Mouse (Mus musculus) brown adipose tissue, adult 24 weeks (tissue): ENCODE results near the gene Ttc25. TPM values are rescaled to one million over a fixed set of nuclear protein-coding genes. Genes with fewer than 3 reads are reported as not detected.
A peak's percentile ranks its signal among the peaks of the same experiment; 100 is the strongest.
"Not testable (repeated sequence)": the region's sequence is repeated elsewhere in the genome, so short reads cannot be mapped to it uniquely, and the experiment has no call there.

Experiments
- H3K27ac ChIP-seq: fragments of 200-500 bp; replicated peaks from 2 replicates; pipeline ENCODE4 v1.5.1; 2012; ENCODE audit warnings: low read depth, mild to moderate bottlenecking, low read length
- H3K4me1 ChIP-seq: fragments of 200-500 bp; 2 replicates; pipeline ENCODE4 v1.6.1; 2012; ENCODE audit warnings: low read length, mixed read lengths; ENCODE audit not compliant: control insufficient read depth, insufficient read depth, insufficient read length
- H3K4me3 ChIP-seq: fragments of 200-500 bp; 2 replicates; pipeline ENCODE4 v1.5.1; 2012; ENCODE audit warnings: low read depth, mild to moderate bottlenecking, low read length, moderate library complexity; ENCODE audit not compliant: insufficient read depth
- polyA plus RNA-seq: library from polyadenylated mRNA; stranded (reverse); fragments of >200 nt; gene quantifications from 2 replicates; pipeline ENCODE4 v1.2.4, GENCODE M21; 2012; ENCODE audit not compliant: missing spikeins, insufficient read depth, insufficient read length

Ttc25 gene
- polyA plus RNA-seq, 1 experiment: 28.0 TPM

DNA sequence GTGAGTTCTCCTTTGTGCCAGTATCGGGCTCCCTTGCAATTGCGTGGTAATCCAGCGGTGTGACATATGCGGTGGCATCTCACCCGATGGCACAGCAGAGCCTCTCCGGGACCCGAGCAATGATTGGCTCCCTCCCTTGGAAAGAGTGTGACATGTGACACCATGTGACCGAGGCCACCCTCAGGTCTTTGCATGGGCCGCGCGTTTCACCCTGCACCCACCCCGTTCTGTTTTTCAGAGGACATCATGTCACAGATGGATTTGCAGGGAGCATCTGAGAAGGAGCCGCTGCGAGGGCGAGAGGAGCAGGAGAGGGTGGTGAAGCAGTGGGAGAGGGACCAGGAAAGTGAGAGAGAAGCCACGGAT, 25.8 kb downstream of the Ttc25 start:
- H3K4me3 ChIP-seq: peak overlapping the region; percentile 42
- 0 out of 2 replicates have a peak overlapping the region, but pooled peaks have one; percentile 28 for H3K27ac ChIP-seq
- no peaks in the 10 kb centered on the region for H3K4me1 ChIP-seq

DNA sequence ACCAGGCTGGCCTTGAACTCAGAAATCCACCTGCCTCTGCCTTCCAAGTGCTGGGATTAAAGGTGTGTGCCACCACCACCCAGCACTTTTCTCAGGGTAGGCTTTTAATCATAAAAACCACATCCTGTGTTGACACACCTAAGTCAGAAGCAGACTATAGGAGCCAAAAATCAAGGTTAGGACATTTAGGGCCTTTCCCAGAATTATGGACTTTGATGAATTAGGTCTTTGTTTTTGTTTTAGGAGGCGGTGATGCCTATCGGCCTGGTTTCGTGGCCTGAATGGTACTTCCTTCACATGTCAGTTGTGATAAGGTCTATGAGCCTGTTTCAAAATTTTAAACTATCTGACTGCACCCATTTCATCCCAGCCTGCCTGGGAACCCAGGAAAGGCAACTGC, 28.8 kb downstream of the Ttc25 start:
- H3K27ac ChIP-seq: peak overlapping the region; percentile 60
- H3K4me1 ChIP-seq: no peaks in the 10 kb centered on the region; the same call in 1 of the 2 replicates
- H3K4me3 ChIP-seq: peak overlapping the region; percentile 96

DNA sequence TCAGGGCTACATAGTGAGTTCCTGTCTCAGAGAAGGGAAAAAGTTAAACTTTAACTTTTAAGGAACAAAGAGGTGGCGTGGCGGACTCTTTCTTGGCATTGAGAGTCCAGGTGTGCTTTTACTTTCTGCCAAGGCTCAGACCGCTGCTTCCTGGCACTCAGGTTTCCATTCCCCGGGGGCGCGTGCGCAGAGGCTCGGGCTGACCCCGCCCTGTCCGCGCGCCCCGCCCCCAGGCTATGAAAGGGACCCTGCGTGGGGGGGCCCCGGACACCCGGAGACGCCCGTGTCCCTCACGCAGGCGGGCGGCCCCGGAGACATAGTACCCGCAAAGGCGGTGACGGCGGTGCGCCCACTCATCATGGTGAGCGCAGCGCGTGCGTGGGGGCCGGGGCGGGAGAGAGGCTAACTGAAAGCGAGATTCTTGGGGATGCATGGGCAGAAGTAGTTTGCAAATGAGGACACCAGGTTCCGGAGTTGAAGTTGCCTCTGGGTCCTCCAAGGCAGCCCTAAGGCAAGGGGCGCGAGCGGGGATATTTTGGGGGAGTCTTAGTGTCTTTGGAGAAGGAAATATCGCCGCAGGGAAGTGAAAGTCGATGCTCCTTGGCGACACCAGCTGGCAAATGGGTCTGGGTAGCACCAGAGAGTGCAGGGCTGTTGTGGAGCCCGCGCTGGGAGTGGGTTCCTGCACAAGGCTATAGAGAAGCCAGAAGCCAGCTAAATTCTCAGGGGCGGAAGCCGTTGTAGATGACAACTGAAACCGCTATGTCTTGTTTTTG, 29.5 kb downstream of the Ttc25 start, which contains the start of gene Cnp:
Gene Cnp (plus strand): TSS at position 197 of the 776 bp plus-strand sequence.
- peak within 1 kb of the TSS; percentile 77 for H3K27ac ChIP-seq
- H3K4me3 ChIP-seq: peak within 1 kb of the TSS; percentile 96
- no peaks in the 10 kb centered on the region; the same call in 1 of the 2 replicates for H3K4me1 ChIP-seq

DNA sequence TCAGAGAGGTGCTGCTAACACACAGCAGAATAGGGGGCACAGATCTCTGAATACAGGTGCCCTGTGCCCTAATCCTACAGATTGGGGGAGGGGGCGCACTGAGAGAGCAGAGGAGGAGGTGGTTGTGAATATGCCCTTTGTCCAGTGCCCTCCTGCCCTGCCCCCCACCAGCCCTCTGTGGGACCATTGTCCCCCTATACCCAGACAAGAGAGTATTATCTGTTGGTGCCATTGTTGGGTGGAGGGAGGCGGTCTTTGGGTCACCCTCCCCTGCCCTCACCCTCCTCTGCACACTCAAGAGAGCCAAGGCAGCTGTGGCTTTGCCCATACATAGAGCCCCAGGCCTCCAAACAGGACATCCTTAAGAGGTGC, 30.1 kb downstream of the Ttc25 start:
- Histone ChIP-seq H3K4me3 (peak overlapping the region; percentile 96), H3K27ac (no peak overlapping the region), H3K4me1 (no peaks in the 10 kb centered on the region; the same call in 1 of the 2 replicates)

DNA sequence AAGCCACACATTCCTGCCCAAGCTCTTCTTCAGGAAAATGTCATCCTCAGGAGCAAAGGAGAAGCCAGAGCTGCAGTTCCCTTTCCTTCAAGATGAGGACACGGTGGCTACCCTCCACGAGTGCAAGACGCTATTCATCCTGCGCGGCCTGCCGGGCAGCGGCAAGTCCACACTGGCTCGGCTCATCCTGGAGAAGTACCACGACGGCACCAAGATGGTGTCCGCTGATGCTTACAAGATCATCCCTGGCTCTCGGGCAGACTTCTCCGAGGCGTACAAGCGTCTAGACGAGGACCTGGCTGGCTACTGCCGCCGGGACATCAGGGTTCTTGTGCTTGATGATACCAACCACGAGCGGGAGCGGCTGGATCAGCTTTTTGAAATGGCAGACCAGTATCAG, 30.8 kb downstream of the Ttc25 start:
- H3K4me3 ChIP-seq: no peak overlapping the region
- no peaks in the 10 kb centered on the region; the same call in 1 of the 2 replicates for H3K4me1 ChIP-seq
- H3K27ac ChIP-seq: no peak overlapping the region

DNA sequence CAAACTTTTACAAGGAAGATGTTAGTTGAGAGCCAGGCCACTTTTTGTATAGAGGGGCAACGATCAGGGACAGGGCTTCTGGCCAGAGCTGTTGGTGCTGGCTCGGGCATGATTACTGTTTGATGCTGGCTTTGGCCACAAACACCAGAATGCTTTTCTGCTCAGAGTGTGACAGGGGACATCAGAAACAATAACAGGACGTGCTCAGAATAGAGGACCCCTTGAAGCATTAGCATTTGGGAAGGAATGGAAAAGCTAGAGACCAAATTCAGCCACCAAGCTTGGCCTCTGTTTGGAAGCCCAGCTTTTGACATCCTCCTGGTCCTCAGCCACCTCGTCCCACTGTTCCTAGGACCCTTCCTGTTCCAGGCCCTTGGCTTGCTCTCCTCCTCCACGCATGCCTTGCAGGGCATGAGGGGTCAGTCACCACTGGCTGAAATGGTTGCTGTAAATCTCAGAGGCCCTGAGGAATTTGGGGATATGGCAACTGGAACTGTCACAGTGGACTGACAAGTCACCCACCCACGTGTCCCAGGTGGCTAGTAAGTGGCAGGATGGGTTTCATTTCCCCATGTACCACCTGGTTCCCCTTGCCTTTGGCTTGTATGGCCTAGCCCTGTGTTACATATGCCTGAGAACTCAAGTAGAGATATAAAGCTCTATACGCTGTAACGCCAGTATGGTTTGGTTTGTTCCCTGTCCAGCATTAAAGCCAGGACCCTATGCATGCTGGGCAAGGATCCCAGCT, 32.6 kb downstream of the Ttc25 start:
- Histone ChIP-seq H3K4me1 (no peaks in the 10 kb centered on the region; the same call in 1 of the 2 replicates), H3K27ac (no peak overlapping the region), H3K4me3 (no peak overlapping the region)

DNA sequence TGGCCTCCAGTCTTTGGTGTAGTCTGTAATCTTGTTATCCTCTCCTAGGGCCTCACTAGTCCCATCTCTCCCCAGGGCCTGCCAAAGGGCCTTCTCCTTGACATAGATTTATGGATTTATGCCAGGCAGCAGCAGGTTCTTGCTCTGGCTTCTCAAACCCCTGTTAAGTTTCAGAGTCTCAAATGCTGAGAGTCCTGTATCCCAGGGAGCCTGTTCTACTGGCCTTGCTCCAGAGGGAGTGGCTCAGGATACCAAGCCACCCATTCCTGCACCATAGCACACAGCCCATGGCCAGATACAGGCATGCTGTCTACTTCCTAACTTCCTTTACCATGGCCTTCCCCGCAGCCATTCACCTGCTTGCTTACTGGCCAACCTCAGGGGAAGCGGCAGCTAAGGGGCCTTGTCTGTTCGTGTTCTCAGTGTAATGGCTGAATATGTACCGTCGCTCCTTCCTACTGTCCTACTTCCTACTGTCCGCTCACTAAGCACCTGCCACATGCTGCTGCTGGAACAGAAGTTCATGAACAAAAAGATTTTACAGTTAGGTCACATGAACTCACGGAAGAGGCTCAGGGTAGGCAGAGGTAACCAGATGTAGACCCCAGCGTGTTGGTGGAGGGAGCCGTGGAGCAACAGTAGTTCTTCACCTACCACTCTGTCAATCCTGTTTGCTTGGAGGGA, 33.9 kb downstream of the Ttc25 start:
- Histone ChIP-seq H3K4me3 (no peak overlapping the region), H3K4me1 (no peaks in the 10 kb centered on the region; the same call in 1 of the 2 replicates), H3K27ac (no peak overlapping the region)

DNA sequence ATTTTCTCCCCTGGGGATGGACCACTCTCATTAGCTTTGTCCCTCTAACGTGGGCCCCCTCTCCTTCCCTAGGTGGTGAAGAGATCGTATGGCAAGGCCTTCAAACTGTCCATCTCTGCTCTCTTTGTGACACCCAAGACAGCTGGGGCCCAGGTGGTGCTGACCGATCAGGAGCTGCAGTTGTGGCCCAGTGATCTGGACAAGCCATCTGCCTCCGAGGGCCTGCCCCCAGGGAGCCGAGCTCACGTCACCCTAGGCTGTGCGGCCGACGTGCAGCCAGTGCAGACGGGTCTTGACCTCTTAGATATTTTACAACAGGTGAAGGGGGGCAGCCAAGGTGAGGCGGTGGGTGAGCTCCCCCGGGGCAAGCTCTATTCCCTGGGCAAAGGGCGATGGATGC, 34.9 kb downstream of the Ttc25 start:
- no peaks in the 10 kb centered on the region; the same call in 1 of the 2 replicates for H3K4me1 ChIP-seq
- H3K4me3 ChIP-seq: no peak overlapping the region
- H3K27ac ChIP-seq: no peak overlapping the region

DNA sequence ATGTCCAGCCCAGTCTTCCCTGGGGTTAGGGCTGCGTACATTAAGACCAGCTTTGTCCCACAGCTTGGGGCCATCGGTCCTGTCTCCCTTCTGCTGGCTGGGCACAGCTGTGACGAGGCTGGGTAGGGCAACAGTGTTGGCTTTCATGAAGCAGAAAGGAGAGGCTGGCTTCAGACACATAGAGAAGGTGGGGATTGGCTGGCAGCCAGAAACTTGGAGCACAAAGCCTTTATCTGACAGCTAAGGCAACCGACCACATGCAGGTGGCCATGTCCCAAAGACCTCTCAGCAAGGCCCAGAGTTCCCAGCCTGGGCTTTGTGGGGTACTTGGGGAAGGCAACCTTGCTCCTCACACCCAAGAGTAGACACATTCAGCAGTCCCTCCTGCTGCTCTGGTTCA, 36.3 kb downstream of the Ttc25 start:
- Histone ChIP-seq H3K4me3 (no peak overlapping the region), H3K4me1 (no peaks in the 10 kb centered on the region; the same call in 1 of the 2 replicates), H3K27ac (no peak overlapping the region)

DNA sequence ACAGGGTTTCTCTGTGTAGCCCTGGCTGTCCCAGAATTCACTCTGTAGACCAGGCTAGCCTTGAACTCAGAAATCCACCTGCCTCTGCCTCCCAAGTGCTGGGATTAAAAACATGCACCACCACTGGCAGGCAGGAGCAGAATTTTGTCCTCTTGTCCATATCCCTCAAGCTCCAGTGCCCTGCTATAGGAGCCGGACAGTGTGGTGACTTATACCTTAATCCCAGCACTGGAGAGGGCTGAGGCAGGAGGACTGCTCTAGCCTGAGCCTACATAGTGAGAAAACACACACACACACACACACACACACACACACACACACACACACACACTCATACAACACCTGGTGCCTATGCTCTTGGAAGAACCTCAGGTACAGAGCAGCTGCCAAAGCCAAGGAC, 37.0 kb downstream of the Ttc25 start:
- not testable (repeated sequence) for H3K4me1 ChIP-seq, H3K27ac ChIP-seq, H3K4me3 ChIP-seq

DNA sequence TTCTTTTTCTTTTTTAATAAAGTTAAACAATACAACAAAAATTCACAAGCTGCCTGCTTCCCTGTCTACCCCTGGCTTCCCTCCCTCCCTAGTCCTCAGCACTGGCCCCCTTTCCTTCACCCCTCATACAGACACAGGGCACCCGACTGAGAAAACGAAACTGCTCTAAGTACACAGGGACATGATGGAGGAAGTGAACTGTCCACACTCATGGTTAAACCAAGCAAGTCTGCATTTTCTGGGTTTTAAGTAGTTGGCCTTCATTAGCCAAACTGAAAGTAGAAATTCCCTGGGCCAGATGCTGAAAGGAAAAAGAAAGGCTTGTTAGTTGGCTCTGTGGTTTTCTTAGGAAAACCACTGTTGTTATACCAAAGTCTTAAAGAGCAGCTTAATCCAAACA, 37.4 kb downstream of the Ttc25 start:
- Histone ChIP-seq H3K27ac (no peak overlapping the region), H3K4me3 (no peak overlapping the region), H3K4me1 (no peaks in the 10 kb centered on the region)

DNA sequence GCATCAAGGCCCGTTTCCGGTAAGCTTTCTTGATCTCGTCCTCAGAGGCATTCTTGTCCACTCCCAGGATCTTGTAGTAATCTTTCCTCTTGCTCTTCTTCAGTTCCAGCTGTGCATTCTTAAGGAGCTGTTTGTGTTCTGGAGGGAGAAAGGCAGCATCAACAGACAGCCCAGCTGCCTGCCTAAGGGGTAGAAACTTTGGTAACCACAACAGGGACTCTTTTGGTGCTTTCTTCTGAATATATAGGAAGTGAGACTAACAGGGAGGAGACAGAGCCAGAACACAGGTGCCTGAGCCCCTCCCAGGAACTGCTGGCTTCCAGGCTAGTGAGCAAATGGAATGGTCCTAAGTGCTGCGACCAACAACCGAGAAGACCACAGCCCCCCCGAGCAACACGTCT, 39.2 kb downstream of the Ttc25 start:
- Histone ChIP-seq H3K27ac (no peak overlapping the region), H3K4me1 (no peaks in the 10 kb centered on the region), H3K4me3 (no peak overlapping the region)

DNA sequence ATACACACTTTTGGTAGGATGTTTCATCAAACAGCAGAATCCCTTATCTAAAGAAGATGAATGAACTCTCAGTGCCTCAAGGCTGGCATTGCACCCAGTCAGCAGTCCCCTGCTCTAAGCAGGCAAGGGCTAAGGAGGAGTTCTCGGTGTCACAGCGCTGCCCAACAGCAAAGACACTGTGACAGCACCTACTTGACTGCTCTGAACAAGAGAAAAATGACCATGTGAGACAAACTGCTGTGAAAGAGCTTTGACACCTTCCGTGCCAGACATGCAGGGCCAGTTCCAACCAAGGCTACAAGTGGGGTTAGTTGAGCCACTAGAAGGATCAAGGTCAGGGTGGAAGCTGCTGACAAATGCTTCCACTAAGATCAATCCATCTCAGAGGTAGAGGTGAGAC, 39.7 kb downstream of the Ttc25 start:
- no peak overlapping the region for H3K27ac ChIP-seq
- H3K4me3 ChIP-seq: no peak overlapping the region
- H3K4me1 ChIP-seq: no peaks in the 10 kb centered on the region

DNA sequence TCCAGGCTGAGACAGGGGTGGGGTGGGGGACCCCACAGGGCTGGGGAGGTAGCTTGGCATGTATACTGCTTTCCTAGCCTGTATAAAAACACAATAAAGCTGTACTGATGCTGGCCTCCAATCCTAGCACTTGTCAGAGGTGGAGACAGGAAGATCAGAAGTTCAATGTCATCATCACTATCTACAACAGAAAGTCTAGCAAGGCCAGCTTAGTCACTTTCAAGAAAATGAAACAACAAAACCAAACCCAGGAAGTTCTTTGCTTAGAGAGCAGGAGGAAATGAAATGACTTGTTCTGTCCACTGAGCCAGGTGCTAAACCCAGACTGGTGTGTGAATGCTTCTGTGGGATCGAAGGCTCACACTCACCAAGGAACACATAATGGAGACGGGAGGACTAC, 43.1 kb downstream of the Ttc25 start:
- Histone ChIP-seq H3K4me1 (no peaks in the 10 kb centered on the region), H3K27ac (no peak overlapping the region), H3K4me3 (no peak overlapping the region)

DNA sequence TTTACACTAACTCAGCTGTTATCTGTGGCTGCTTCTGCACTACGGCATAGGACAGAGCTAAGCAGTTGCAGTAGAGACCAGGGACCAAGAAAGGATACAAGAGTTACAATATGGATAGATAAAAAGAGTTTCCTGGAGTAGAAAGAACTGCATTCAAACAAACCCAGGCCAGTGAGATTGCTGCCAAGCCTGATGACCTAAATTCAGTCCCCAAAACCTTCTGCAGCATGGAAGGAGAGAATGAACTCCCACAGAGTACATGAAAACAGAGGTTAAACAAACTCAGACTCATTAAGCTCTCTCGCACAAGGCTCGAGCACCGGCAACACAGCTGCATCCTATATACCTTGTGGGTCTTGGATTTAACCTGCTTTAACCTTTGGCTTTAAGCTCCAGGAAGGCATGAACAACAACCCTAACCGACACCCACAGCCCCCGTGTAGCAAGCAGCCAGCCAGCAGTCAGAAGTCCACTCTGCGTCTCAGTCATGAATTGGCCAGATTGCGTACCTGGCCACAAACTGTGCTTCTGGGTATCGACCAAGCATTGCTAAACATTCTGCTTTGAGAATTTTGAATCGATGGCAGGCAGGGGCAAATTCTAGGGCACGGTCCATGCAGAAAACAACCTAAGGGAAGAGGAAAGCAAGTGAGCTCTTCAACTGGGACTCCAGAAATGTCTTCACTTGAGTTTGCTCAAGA, 47.1 kb downstream of the Ttc25 start:
- Histone ChIP-seq H3K27ac (no peak overlapping the region), H3K4me1 (no peaks in the 10 kb centered on the region), H3K4me3 (no peak overlapping the region)
